Mouse (Mus musculus): Measurements from ENCODE around the gene Mocs3. TPM values are rescaled to one million over a fixed set of nuclear protein-coding genes. Genes with fewer than 3 reads are reported as not detected.
A peak's percentile ranks its signal among the peaks of the same experiment; 100 is the strongest.

Gene Mocs3
- polyA plus RNA-seq, 1 experiment from 2014 or later = 6.9 TPM

- Histone ChIP-seq H3K4me3 (replicated peaks; ENCODE audit: low read length) (no peak overlapping the region), H3K27ac (ENCODE audit: low read length) (no peak overlapping the region), H3K9ac (replicated peaks; ENCODE audit: low read depth, low read length) (no peak overlapping the region), H3K4me2 (ENCODE audit: low read length) (no peak overlapping the region), H3K9me3 (ENCODE audit: control insufficient read depth, low read length) (no peaks in the 10 kb centered on the region), H3K27me3 (replicated peaks; ENCODE audit: control insufficient read depth, insufficient read depth, low read length) (no peaks in the 10 kb centered on the region), H3K4me1 (replicated peaks; ENCODE audit: control insufficient read depth, insufficient read depth, low read length) (peaks cover 26% of the 10 kb centered on the region), H3K36me3 (ENCODE audit: control insufficient read depth, insufficient read depth) (0 out of 2 replicates have a peak, but pooled peaks cover 2% of the 10 kb centered on the region)
- 94% methylated on average over 5 of the region's 5 CpGs for WGBS
- ATAC-seq = no peak
These were observed 2.9 kb downstream of the Mocs3 start for GRCm38 (mm10) chr2:168233286-168233685.

- no peak for ATAC-seq
- Histone ChIP-seq H3K27ac (ENCODE audit: low read length) (no peak overlapping the region), H3K4me1 (replicated peaks; ENCODE audit: control insufficient read depth, insufficient read depth, low read length) (no peaks in the 10 kb centered on the region), H3K27me3 (replicated peaks; ENCODE audit: control insufficient read depth, insufficient read depth, low read length) (no peaks in the 10 kb centered on the region), H3K4me3 (replicated peaks; ENCODE audit: low read length) (no peak overlapping the region), H3K9me3 (ENCODE audit: control insufficient read depth, low read length) (no peaks in the 10 kb centered on the region), H3K9ac (replicated peaks; ENCODE audit: low read depth, low read length) (no peak overlapping the region), H3K36me3 (ENCODE audit: control insufficient read depth, insufficient read depth) (0 out of 2 replicates have a peak, but pooled peaks cover 2% of the 10 kb centered on the region), H3K4me2 (ENCODE audit: low read length) (no peak overlapping the region)
- 84% methylated on average over 4 of the region's 4 CpGs for WGBS
These were observed 7.9 kb downstream of the Mocs3 start for GRCm38 (mm10) chr2:168238335-168238734.

- Histone ChIP-seq H3K4me3 (replicated peaks; ENCODE audit: low read length) (no peak overlapping the region), H3K36me3 (ENCODE audit: control insufficient read depth, insufficient read depth) (no peaks in the 10 kb centered on the region), H3K4me1 (replicated peaks; ENCODE audit: control insufficient read depth, insufficient read depth, low read length) (peaks cover 3% of the 10 kb centered on the region; the same call in 1 of the 2 replicates), H3K4me2 (ENCODE audit: low read length) (no peak overlapping the region), H3K27me3 (replicated peaks; ENCODE audit: control insufficient read depth, insufficient read depth, low read length) (no peaks in the 10 kb centered on the region), H3K9ac (replicated peaks; ENCODE audit: low read depth, low read length) (no peak overlapping the region), H3K27ac (ENCODE audit: low read length) (no peak overlapping the region), H3K9me3 (ENCODE audit: control insufficient read depth, low read length) (no peaks in the 10 kb centered on the region)
- no peak for ATAC-seq
These were observed 12.4 kb downstream of the Mocs3 start for GRCm38 (mm10) chr2:168242841-168243240.

GRCm38 (mm10) chr2:168243278-168243677 lies 12.9 kb downstream of the Mocs3 start:
- H3K4me1 ChIP-seq (replicated peaks; ENCODE audit: control insufficient read depth, insufficient read depth, low read length) = peaks cover 8% of the 10 kb centered on the region; the same call in 1 of the 2 replicates
- H3K36me3 ChIP-seq (ENCODE audit: control insufficient read depth, insufficient read depth) = no peaks in the 10 kb centered on the region
- H3K27me3 ChIP-seq (replicated peaks; ENCODE audit: control insufficient read depth, insufficient read depth, low read length) = no peaks in the 10 kb centered on the region
- no peak for ATAC-seq
- H3K4me2 ChIP-seq (ENCODE audit: low read length) = no peak overlapping the region
- 79% methylated on average over 4 of the region's 4 CpGs for WGBS
- no peak overlapping the region for H3K4me3 ChIP-seq (replicated peaks; ENCODE audit: low read length)
- H3K27ac ChIP-seq (ENCODE audit: low read length) = no peak overlapping the region
- H3K9ac ChIP-seq (replicated peaks; ENCODE audit: low read depth, low read length) = no peak overlapping the region
- no peaks in the 10 kb centered on the region for H3K9me3 ChIP-seq (ENCODE audit: control insufficient read depth, low read length)

DNA sequence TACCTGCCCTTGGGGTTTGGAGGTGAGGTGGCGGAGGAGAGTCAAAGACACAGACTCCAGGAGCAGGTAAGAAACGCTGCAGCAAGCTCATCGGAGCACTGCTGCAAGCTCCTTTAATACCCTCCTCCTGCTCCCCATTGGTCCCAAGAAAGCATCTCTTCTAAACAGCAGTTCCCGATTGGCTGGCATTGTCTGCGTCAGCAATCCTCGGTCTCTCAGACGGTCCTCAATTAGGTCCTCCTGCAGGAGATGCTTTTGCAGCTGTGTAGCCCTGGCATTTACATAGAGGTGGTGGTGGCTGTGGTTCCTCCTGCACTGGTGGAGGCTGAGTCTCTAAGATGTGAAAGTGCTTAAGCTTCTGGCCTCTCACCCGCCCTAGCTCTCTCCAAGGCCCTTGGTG lies 15.1 kb downstream of the Mocs3 start:
- H3K4me1 ChIP-seq (replicated peaks; ENCODE audit: control insufficient read depth, insufficient read depth, low read length) = peaks cover 11% of the 10 kb centered on the region; the same call in 1 of the 2 replicates
- WGBS = 33% methylated on average over 8 of the region's 8 CpGs
- H3K4me3 ChIP-seq (replicated peaks; ENCODE audit: low read length) = no peak overlapping the region
- H3K9ac ChIP-seq (replicated peaks; ENCODE audit: low read depth, low read length) = no peak overlapping the region
- no peaks in the 10 kb centered on the region for H3K36me3 ChIP-seq (ENCODE audit: control insufficient read depth, insufficient read depth)
- H3K9me3 ChIP-seq (ENCODE audit: control insufficient read depth, low read length) = no peaks in the 10 kb centered on the region
- H3K4me2 ChIP-seq (ENCODE audit: low read length) = no peak overlapping the region
- H3K27me3 ChIP-seq (replicated peaks; ENCODE audit: control insufficient read depth, insufficient read depth, low read length) = no peaks in the 10 kb centered on the region
- no peak for ATAC-seq
- no peak overlapping the region for H3K27ac ChIP-seq (ENCODE audit: low read length)

DNA sequence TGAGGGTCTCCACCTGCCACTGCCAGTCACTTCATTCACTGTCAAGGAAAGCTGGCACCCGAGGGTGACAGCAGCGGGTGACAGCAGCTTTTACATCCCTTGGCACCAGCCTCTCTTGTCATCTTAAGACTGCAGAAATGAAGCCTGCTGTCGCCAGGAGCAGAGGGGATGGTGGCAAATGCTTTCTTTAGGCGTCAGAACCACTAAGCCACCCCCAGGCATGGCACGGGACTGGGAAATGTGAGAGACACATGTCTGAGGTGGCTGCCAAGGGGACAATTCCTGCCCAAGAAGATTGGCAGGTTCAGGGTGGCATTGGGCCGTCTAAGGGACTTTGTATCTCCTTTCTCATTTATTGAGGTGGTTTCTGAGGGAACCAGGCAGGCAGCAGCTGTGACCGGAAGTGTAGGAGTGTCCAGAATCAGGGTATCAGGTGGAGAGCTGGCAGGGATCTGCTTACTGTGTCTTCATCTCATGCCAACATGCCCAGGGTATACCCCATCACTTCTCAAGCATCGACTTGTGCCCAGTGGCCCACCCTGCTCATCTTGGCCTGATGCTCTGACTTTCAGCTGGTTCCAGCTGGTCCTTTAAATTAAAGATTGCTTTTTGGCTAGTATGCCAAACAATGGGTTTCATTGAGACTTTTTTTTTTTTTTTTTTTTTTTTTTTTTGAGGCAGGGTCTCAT lies 17.9 kb downstream of the Mocs3 start:
- Histone ChIP-seq H3K36me3 (ENCODE audit: control insufficient read depth, insufficient read depth) (no peaks in the 10 kb centered on the region), H3K9ac (replicated peaks; ENCODE audit: low read depth, low read length) (no peak overlapping the region), H3K4me1 (replicated peaks; ENCODE audit: control insufficient read depth, insufficient read depth, low read length) (peaks cover 19% of the 10 kb centered on the region), H3K4me2 (ENCODE audit: low read length) (no peak overlapping the region), H3K9me3 (ENCODE audit: control insufficient read depth, low read length) (no peaks in the 10 kb centered on the region), H3K27me3 (replicated peaks; ENCODE audit: control insufficient read depth, insufficient read depth, low read length) (no peaks in the 10 kb centered on the region), H3K27ac (ENCODE audit: low read length) (peak overlapping the region; percentile 88), H3K4me3 (replicated peaks; ENCODE audit: low read length) (no peak overlapping the region)
- 27% methylated on average over 8 of the region's 8 CpGs for WGBS
- ATAC-seq = peak; percentile 82

DNA sequence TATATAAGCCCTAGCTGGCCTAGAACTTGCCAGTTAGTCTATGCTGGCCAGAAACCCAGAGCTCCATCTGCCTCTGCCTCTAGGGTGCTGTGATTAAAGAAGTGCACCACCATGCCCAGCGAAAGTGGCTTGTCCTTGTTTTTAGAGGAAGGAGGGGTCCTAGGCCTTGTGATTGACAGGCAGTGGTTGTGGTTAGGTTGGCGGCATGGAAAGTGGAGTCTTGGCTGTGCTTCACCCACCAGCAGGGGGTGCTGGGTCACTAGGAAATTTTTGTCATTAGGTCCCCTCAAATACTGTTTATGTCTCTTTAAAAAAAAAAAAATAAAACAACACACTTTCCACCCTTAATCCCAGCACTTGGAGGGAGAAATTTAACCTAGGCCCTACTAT lies 18.4 kb downstream of the Mocs3 start:
- Histone ChIP-seq H3K9ac (replicated peaks; ENCODE audit: low read depth, low read length) (no peak overlapping the region), H3K27ac (ENCODE audit: low read length) (peak overlapping the region; percentile 88), H3K36me3 (ENCODE audit: control insufficient read depth, insufficient read depth) (no peaks in the 10 kb centered on the region), H3K4me2 (ENCODE audit: low read length) (no peak overlapping the region), H3K9me3 (ENCODE audit: control insufficient read depth, low read length) (no peaks in the 10 kb centered on the region), H3K4me3 (replicated peaks; ENCODE audit: low read length) (no peak overlapping the region), H3K27me3 (replicated peaks; ENCODE audit: control insufficient read depth, insufficient read depth, low read length) (no peaks in the 10 kb centered on the region), H3K4me1 (replicated peaks; ENCODE audit: control insufficient read depth, insufficient read depth, low read length) (peaks cover 22% of the 10 kb centered on the region)
- WGBS = 7% methylated on average over 2 of the region's 2 CpGs
- peak; percentile 48 for ATAC-seq

DNA sequence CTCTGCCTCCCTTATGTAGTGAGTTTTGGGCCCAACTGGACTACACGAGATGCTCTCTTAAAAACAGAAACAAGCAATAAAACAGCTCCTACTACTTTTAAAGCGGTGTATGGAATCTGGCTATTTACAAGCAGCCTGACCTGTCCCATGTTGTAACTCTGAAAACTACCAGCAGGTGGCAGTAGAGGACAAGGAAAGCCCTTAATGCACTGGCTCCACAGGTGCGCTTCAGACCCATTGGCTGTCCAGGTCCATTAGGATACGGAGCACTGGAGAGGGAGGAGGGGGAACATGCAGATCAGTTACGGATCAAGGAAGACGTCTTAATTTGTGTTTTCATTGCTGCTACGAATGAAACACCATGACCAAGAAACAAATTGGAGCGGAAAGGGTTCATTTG lies 19.8 kb downstream of the Mocs3 start:
- H3K9ac ChIP-seq (replicated peaks; ENCODE audit: low read depth, low read length) = no peak overlapping the region
- H3K4me3 ChIP-seq (replicated peaks; ENCODE audit: low read length) = no peak overlapping the region
- no peak overlapping the region for H3K4me2 ChIP-seq (ENCODE audit: low read length)
- WGBS = 13% methylated on average over 8 of the region's 8 CpGs
- peaks cover 31% of the 10 kb centered on the region for H3K4me1 ChIP-seq (replicated peaks; ENCODE audit: control insufficient read depth, insufficient read depth, low read length)
- no peaks in the 10 kb centered on the region for H3K9me3 ChIP-seq (ENCODE audit: control insufficient read depth, low read length)
- H3K36me3 ChIP-seq (ENCODE audit: control insufficient read depth, insufficient read depth) = no peaks in the 10 kb centered on the region
- no peaks in the 10 kb centered on the region for H3K27me3 ChIP-seq (replicated peaks; ENCODE audit: control insufficient read depth, insufficient read depth, low read length)
- H3K27ac ChIP-seq (ENCODE audit: low read length) = no peak overlapping the region
- ATAC-seq = no peak

GRCm38 (mm10) chr2:168252639-168253292 lies 22.3 kb downstream of the Mocs3 start:
- no peak overlapping the region for H3K9ac ChIP-seq (replicated peaks; ENCODE audit: low read depth, low read length)
- peaks cover 29% of the 10 kb centered on the region for H3K4me1 ChIP-seq (replicated peaks; ENCODE audit: control insufficient read depth, insufficient read depth, low read length)
- H3K4me2 ChIP-seq (ENCODE audit: low read length) = no peak overlapping the region
- no peaks in the 10 kb centered on the region for H3K9me3 ChIP-seq (ENCODE audit: control insufficient read depth, low read length)
- H3K27ac ChIP-seq (ENCODE audit: low read length) = peak overlapping the region; percentile 61; the same call in 1 of the 2 replicates
- 10% methylated on average over 16 of the region's 16 CpGs for WGBS
- H3K36me3 ChIP-seq (ENCODE audit: control insufficient read depth, insufficient read depth) = no peaks in the 10 kb centered on the region
- H3K27me3 ChIP-seq (replicated peaks; ENCODE audit: control insufficient read depth, insufficient read depth, low read length) = no peaks in the 10 kb centered on the region
- no peak overlapping the region for H3K4me3 ChIP-seq (replicated peaks; ENCODE audit: low read length)
- no peak for ATAC-seq

Measured in forebrain, embryonic 16.5 days (tissue).